Mouse (Mus musculus) midbrain, embryonic 14.5 days (tissue): ENCODE data around the gene Gm5890. TPM values are rescaled to one million over a fixed set of nuclear protein-coding genes. Genes with fewer than 3 reads are reported as not detected.
"Not testable (repeated sequence)": the region's sequence is repeated elsewhere in the genome, so short reads cannot be mapped to it uniquely, and the experiment has no call there.

Experiments
- ATAC-seq: fragments of 200-750 bp; cut with Nextera tagmentation; 2 replicates; pipeline ENCODE4 v1.8.0; 2017; ENCODE audit warnings: moderate number of reproducible peaks, moderate library complexity; ENCODE audit not compliant: low FRiP score, low TSS enrichment
- DNase-seq: peaks from one replicate; pipeline ENCODE4 v3.0.0-alpha.2; 2015
- H3K27ac ChIP-seq: fragments of 300-500 bp; sonication (generic); replicated peaks from 2 replicates; pipeline ENCODE4 v1.5.1; 2014; ENCODE audit warnings: mild to moderate bottlenecking, low read depth, low read length, moderate library complexity
- H3K27me3 ChIP-seq: fragments of 300-500 bp; sonication (generic); 2 replicates; pipeline ENCODE4 v1.6.1; 2014; ENCODE audit warnings: low read length, control low read depth, mixed read lengths; ENCODE audit not compliant: control insufficient read depth, insufficient read depth
- H3K36me3 ChIP-seq: fragments of 300-500 bp; sonication (generic); 2 replicates; pipeline ENCODE4 v1.6.1; 2014; ENCODE audit warnings: low read length, control low read depth; ENCODE audit not compliant: control insufficient read depth, insufficient read depth
- H3K4me1 ChIP-seq: fragments of 300-500 bp; sonication (generic); 2 replicates; pipeline ENCODE4 v1.6.1; 2014; ENCODE audit warnings: mild to moderate bottlenecking, antibody characterized with exemption, low read length, control low read depth; ENCODE audit not compliant: control insufficient read depth, insufficient read depth
- H3K4me2 ChIP-seq: fragments of 300-500 bp; sonication (generic); 2 replicates; pipeline ENCODE4 v1.6.1; 2014; ENCODE audit warnings: mild to moderate bottlenecking, low read length, moderate library complexity
- H3K4me3 ChIP-seq: fragments of 300-500 bp; sonication (generic); replicated peaks from 2 replicates; pipeline ENCODE4 v1.5.1; 2014; ENCODE audit warnings: low read depth, low read length
- H3K9ac ChIP-seq: fragments of 300-500 bp; sonication (generic); replicated peaks from 2 replicates; pipeline ENCODE4 v1.6.1; 2014; ENCODE audit warnings: mild to moderate bottlenecking, low read length, moderate library complexity
- H3K9me3 ChIP-seq: fragments of 300-500 bp; sonication (generic); 2 replicates; pipeline ENCODE4 v1.6.1; 2016; ENCODE audit warnings: low read length, control low read depth, mixed read lengths; ENCODE audit not compliant: control insufficient read depth
- WGBS: fragments of 180-500 bp; shearing (Covaris S2); extraction: QIAGEN DNeasy Blood & Tissue Kit; methylation state at CpG from one replicate; pipeline ENCODE4 v1.1.7; 2014; 5-methylcytosine and 5-hydroxymethylcytosine counted together
- polyA plus RNA-seq: library from polyadenylated mRNA; unstranded; fragments of >200 nt; fragmentation: Nextera tagmentation; extraction: Ambion mirVana; gene quantifications from 2 replicates; pipeline ENCODE4 v1.2.1, GENCODE M21; 2014

The Gm5890 gene
- polyA plus RNA-seq = not detected in 2 replicates

- DNase-seq, H3K4me3 ChIP-seq, ATAC-seq, H3K36me3 ChIP-seq, H3K27ac ChIP-seq, H3K4me1 ChIP-seq, H3K9ac ChIP-seq, H3K9me3 ChIP-seq, H3K27me3 ChIP-seq, H3K4me2 ChIP-seq: not testable (repeated sequence)
- no CpG with 5 or more reads among the region's 3 CpGs for WGBS
These were observed at the start of gene Gm5890 for GRCm38 (mm10) chr7:20262734-20263133. TSS of gene Gm5890 (minus strand) at chr7:20262834.

GRCm38 (mm10) chr7:20233728-20234127 is 28.9 kb downstream of the Gm5890 start, which contains the start of gene Gm4498:
TSS of gene Gm4498 (minus strand) at chr7:20233828.
- H3K27ac ChIP-seq, DNase-seq, H3K4me3 ChIP-seq, H3K36me3 ChIP-seq, H3K9me3 ChIP-seq, H3K27me3 ChIP-seq, H3K4me1 ChIP-seq, ATAC-seq, H3K9ac ChIP-seq, H3K4me2 ChIP-seq: not testable (repeated sequence)
- WGBS = no CpG with 5 or more reads among the region's 2 CpGs

Other genes starting within 250 kb of the Gm5890 start
- not detected in 2 replicates for gene Vmn1r91, start 163.2 kb downstream of the Gm5890 start, polyA plus RNA-seq
- gene Gm16442, start 140.3 kb downstream of the Gm5890 start, polyA plus RNA-seq = not detected in 2 replicates
- gene Vmn1r93, start 123.7 kb downstream of the Gm5890 start, polyA plus RNA-seq = not detected in 2 replicates
- not detected in 2 replicates for gene Vmn1r94, start 94.5 kb downstream of the Gm5890 start, polyA plus RNA-seq
- not detected in 2 replicates for gene Vmn1r95, start 69.1 kb downstream of the Gm5890 start, polyA plus RNA-seq
- not detected in 2 replicates for gene Gm6164, start 57.2 kb downstream of the Gm5890 start, polyA plus RNA-seq
- gene Gm4498, start 29.0 kb downstream of the Gm5890 start, polyA plus RNA-seq = not detected in 2 replicates
- gene Gm4133, start 71.2 kb upstream of the Gm5890 start, polyA plus RNA-seq = not detected in 2 replicates
- gene Gm5728, start 112.6 kb upstream of the Gm5890 start, polyA plus RNA-seq = not detected in 2 replicates
- gene Vmn1r100, start 155.1 kb upstream of the Gm5890 start, polyA plus RNA-seq = not detected in 2 replicates
- not detected in 2 replicates for gene Vmn1r101, start 179.8 kb upstream of the Gm5890 start, polyA plus RNA-seq
- not detected in 2 replicates for gene Gm10670, start 212.1 kb upstream of the Gm5890 start, polyA plus RNA-seq
- gene Vmn1r103, start 247.7 kb upstream of the Gm5890 start, polyA plus RNA-seq = not detected in 2 replicates